Mouse (Mus musculus): Measurements from ENCODE around the gene Psmc3ip. TPM values are rescaled to one million over a fixed set of nuclear protein-coding genes. Genes with fewer than 3 reads are reported as not detected.
A peak's percentile ranks its signal among the peaks of the same experiment; 100 is the strongest.

The Psmc3ip gene
- polyA plus RNA-seq, 1 experiment from 2014 or later, result 64.8 TPM

GRCm38 (mm10) chr11:101120545-101121188, 25.4 kb upstream of the Psmc3ip start:
- DNase-seq (ENCODE audit: low spot score, missing footprints) (no peak), ATAC-seq (ENCODE audit: low FRiP score) (no peak)
- Histone ChIP-seq H3K9me3 (ENCODE audit: control insufficient read depth, low read length) (no peaks in the 10 kb centered on the region), H3K27me3 (ENCODE audit: control insufficient read depth, insufficient read depth, low read length) (no peaks in the 10 kb centered on the region), H3K9ac (ENCODE audit: low read length) (peak overlapping the region; percentile 79), H3K4me2 (peak overlapping the region; percentile 98), H3K4me3 (ENCODE audit: low read depth, low read length) (peak overlapping the region; percentile 87), H3K36me3 (ENCODE audit: control insufficient read depth, insufficient read depth, low read length) (peaks cover 2% of the 10 kb centered on the region), H3K4me1 (ENCODE audit: control insufficient read depth, insufficient read depth, low read length) (peaks cover 17% of the 10 kb centered on the region), H3K27ac (ENCODE audit: low read depth, low read length) (peak overlapping the region; percentile 84)
- WGBS, result 27% methylated on average over 19 of the region's 19 CpGs

- H3K4me1 ChIP-seq (ENCODE audit: control insufficient read depth, insufficient read depth, low read length), result peaks cover 17% of the 10 kb centered on the region
- H3K27ac ChIP-seq (ENCODE audit: low read depth, low read length), result peak within 1 kb of the TSS; percentile 84
- no peaks in the 10 kb centered on the region for H3K27me3 ChIP-seq (ENCODE audit: control insufficient read depth, insufficient read depth, low read length)
- DNase-seq (ENCODE audit: low spot score, missing footprints) (peak; percentile 100), ATAC-seq (ENCODE audit: low FRiP score) (peak; percentile 94)
- no peaks in the 10 kb centered on the region for H3K9me3 ChIP-seq (ENCODE audit: control insufficient read depth, low read length)
- WGBS, result under 1% methylated on average over 61 of the region's 61 CpGs
- peak within 1 kb of the TSS; percentile 87 for H3K4me3 ChIP-seq (ENCODE audit: low read depth, low read length)
- peak within 1 kb of the TSS; percentile 98 for H3K4me2 ChIP-seq
- H3K36me3 ChIP-seq (ENCODE audit: control insufficient read depth, insufficient read depth, low read length), result peaks cover 2% of the 10 kb centered on the region
- peak within 1 kb of the TSS; percentile 92 for H3K9ac ChIP-seq (ENCODE audit: low read length)
Observed at GRCm38 (mm10) chr11:101119761-101120544, 24.7 kb upstream of the Psmc3ip start, which contains the start of the genes Retreg3 and Tubg1. Gene Retreg3, minus strand, starts transcription at chr11:101119893. Gene Tubg1, plus strand, starts transcription at chr11:101119938.

- no peak for DNase-seq (ENCODE audit: low spot score, missing footprints)
- H3K9ac ChIP-seq (ENCODE audit: low read length), result peak overlapping the region; percentile 92
- H3K9me3 ChIP-seq (ENCODE audit: control insufficient read depth, low read length), result no peaks in the 10 kb centered on the region
- 2% methylated on average over 37 of the region's 39 CpGs for WGBS
- no peaks in the 10 kb centered on the region for H3K27me3 ChIP-seq (ENCODE audit: control insufficient read depth, insufficient read depth, low read length)
- H3K4me3 ChIP-seq (ENCODE audit: low read depth, low read length), result peak overlapping the region; percentile 87
- peaks cover 17% of the 10 kb centered on the region for H3K4me1 ChIP-seq (ENCODE audit: control insufficient read depth, insufficient read depth, low read length)
- ATAC-seq (ENCODE audit: low FRiP score), result peak; percentile 80
- peaks cover 2% of the 10 kb centered on the region for H3K36me3 ChIP-seq (ENCODE audit: control insufficient read depth, insufficient read depth, low read length)
- peak overlapping the region; percentile 58 for H3K27ac ChIP-seq (ENCODE audit: low read depth, low read length)
- H3K4me2 ChIP-seq, result peak overlapping the region; percentile 65
Observed at GRCm38 (mm10) chr11:101119131-101119760, 24.0 kb upstream of the Psmc3ip start.

GRCm38 (mm10) chr11:101118105-101118504, 22.9 kb upstream of the Psmc3ip start:
- no peaks in the 10 kb centered on the region for H3K9me3 ChIP-seq (ENCODE audit: control insufficient read depth, low read length)
- WGBS, result 50% methylated on average over 4 of the region's 4 CpGs
- no peak overlapping the region; the same call in 1 of the 2 replicates for H3K9ac ChIP-seq (ENCODE audit: low read length)
- H3K4me2 ChIP-seq, result peak overlapping the region; percentile 65
- H3K36me3 ChIP-seq (ENCODE audit: control insufficient read depth, insufficient read depth, low read length), result peaks cover 2% of the 10 kb centered on the region
- no peak for ATAC-seq (ENCODE audit: low FRiP score)
- DNase-seq (ENCODE audit: low spot score, missing footprints), result no peak
- no peak overlapping the region for H3K27ac ChIP-seq (ENCODE audit: low read depth, low read length)
- H3K4me3 ChIP-seq (ENCODE audit: low read depth, low read length), result peak overlapping the region; percentile 87
- peaks cover 17% of the 10 kb centered on the region for H3K4me1 ChIP-seq (ENCODE audit: control insufficient read depth, insufficient read depth, low read length)
- H3K27me3 ChIP-seq (ENCODE audit: control insufficient read depth, insufficient read depth, low read length), result no peaks in the 10 kb centered on the region

- DNase-seq (ENCODE audit: low spot score, missing footprints), result no peak
- Histone ChIP-seq H3K9ac (ENCODE audit: low read length) (no peak overlapping the region), H3K4me1 (ENCODE audit: control insufficient read depth, insufficient read depth, low read length) (peaks cover 12% of the 10 kb centered on the region), H3K4me3 (ENCODE audit: low read depth, low read length) (no peak overlapping the region), H3K27me3 (ENCODE audit: control insufficient read depth, insufficient read depth, low read length) (no peaks in the 10 kb centered on the region), H3K27ac (ENCODE audit: low read depth, low read length) (no peak overlapping the region), H3K4me2 (no peak overlapping the region), H3K36me3 (ENCODE audit: control insufficient read depth, insufficient read depth, low read length) (no peaks in the 10 kb centered on the region; the same call in 1 of the 2 replicates), H3K9me3 (ENCODE audit: control insufficient read depth, low read length) (no peaks in the 10 kb centered on the region)
- ATAC-seq (ENCODE audit: low FRiP score), result no peak
- 79% methylated on average over 2 of the region's 2 CpGs for WGBS
Observed at GRCm38 (mm10) chr11:101115564-101115963, 20.3 kb upstream of the Psmc3ip start.

GRCm38 (mm10) chr11:101112186-101112585, 16.9 kb upstream of the Psmc3ip start:
- Histone ChIP-seq H3K27ac (ENCODE audit: low read depth, low read length) (no peak overlapping the region), H3K9me3 (ENCODE audit: control insufficient read depth, low read length) (no peaks in the 10 kb centered on the region), H3K4me2 (no peak overlapping the region), H3K9ac (ENCODE audit: low read length) (no peak overlapping the region), H3K4me3 (ENCODE audit: low read depth, low read length) (no peak overlapping the region), H3K36me3 (ENCODE audit: control insufficient read depth, insufficient read depth, low read length) (no peaks in the 10 kb centered on the region; the same call in 1 of the 2 replicates), H3K4me1 (ENCODE audit: control insufficient read depth, insufficient read depth, low read length) (no peaks in the 10 kb centered on the region), H3K27me3 (ENCODE audit: control insufficient read depth, insufficient read depth, low read length) (no peaks in the 10 kb centered on the region)
- DNase-seq (ENCODE audit: low spot score, missing footprints), result no peak
- 94% methylated on average over 3 of the region's 3 CpGs for WGBS
- ATAC-seq (ENCODE audit: low FRiP score), result no peak

GRCm38 (mm10) chr11:101111178-101111577, 15.9 kb upstream of the Psmc3ip start:
- Histone ChIP-seq H3K36me3 (ENCODE audit: control insufficient read depth, insufficient read depth, low read length) (no peaks in the 10 kb centered on the region), H3K27ac (ENCODE audit: low read depth, low read length) (no peak overlapping the region), H3K4me1 (ENCODE audit: control insufficient read depth, insufficient read depth, low read length) (no peaks in the 10 kb centered on the region), H3K4me3 (ENCODE audit: low read depth, low read length) (no peak overlapping the region), H3K4me2 (no peak overlapping the region), H3K9ac (ENCODE audit: low read length) (no peak overlapping the region), H3K27me3 (ENCODE audit: control insufficient read depth, insufficient read depth, low read length) (no peaks in the 10 kb centered on the region), H3K9me3 (ENCODE audit: control insufficient read depth, low read length) (no peaks in the 10 kb centered on the region)
- no peak for ATAC-seq (ENCODE audit: low FRiP score)
- no peak for DNase-seq (ENCODE audit: low spot score, missing footprints)
- WGBS, result 86% methylated on average over 4 of the region's 4 CpGs

- H3K4me1 ChIP-seq (ENCODE audit: control insufficient read depth, insufficient read depth, low read length), result no peaks in the 10 kb centered on the region
- H3K27me3 ChIP-seq (ENCODE audit: control insufficient read depth, insufficient read depth, low read length), result no peaks in the 10 kb centered on the region
- DNase-seq (ENCODE audit: low spot score, missing footprints) (no peak), ATAC-seq (ENCODE audit: low FRiP score) (no peak)
- no peaks in the 10 kb centered on the region for H3K36me3 ChIP-seq (ENCODE audit: control insufficient read depth, insufficient read depth, low read length)
- no peak overlapping the region for H3K4me2 ChIP-seq
- 68% methylated on average over 5 of the region's 5 CpGs for WGBS
- no peak overlapping the region for H3K27ac ChIP-seq (ENCODE audit: low read depth, low read length)
- no peak overlapping the region for H3K9ac ChIP-seq (ENCODE audit: low read length)
- no peaks in the 10 kb centered on the region for H3K9me3 ChIP-seq (ENCODE audit: control insufficient read depth, low read length)
- no peak overlapping the region for H3K4me3 ChIP-seq (ENCODE audit: low read depth, low read length)
Observed at GRCm38 (mm10) chr11:101110708-101111107, 15.5 kb upstream of the Psmc3ip start.

GRCm38 (mm10) chr11:101109351-101109750, 14.1 kb upstream of the Psmc3ip start:
- DNase-seq (ENCODE audit: low spot score, missing footprints) (no peak), ATAC-seq (ENCODE audit: low FRiP score) (no peak)

More at GRCm38 (mm10) chr11:101109351-101109750, 14.1 kb upstream of the Psmc3ip start:
- Histone ChIP-seq H3K4me1 (ENCODE audit: control insufficient read depth, insufficient read depth, low read length) (no peaks in the 10 kb centered on the region), H3K27me3 (ENCODE audit: control insufficient read depth, insufficient read depth, low read length) (no peaks in the 10 kb centered on the region), H3K9me3 (ENCODE audit: control insufficient read depth, low read length) (no peaks in the 10 kb centered on the region), H3K27ac (ENCODE audit: low read depth, low read length) (no peak overlapping the region), H3K4me3 (ENCODE audit: low read depth, low read length) (no peak overlapping the region), H3K9ac (ENCODE audit: low read length) (no peak overlapping the region), H3K4me2 (no peak overlapping the region), H3K36me3 (ENCODE audit: control insufficient read depth, insufficient read depth, low read length) (no peaks in the 10 kb centered on the region)
- 78% methylated on average over 4 of the region's 4 CpGs for WGBS
